Mouse (Mus musculus) c-Kit-positive CD71-positive TER-119-positive erythroid progenitor cells, embryonic 14.5 days (primary cell): ENCODE data around the gene Slc5a2.
A peak's percentile ranks its signal among the peaks of the same experiment; 100 is the strongest.

Experiments used
- DNase-seq: peaks from one replicate; pipeline ENCODE4 v3.0.0-alpha.2; 2013; ENCODE audit warnings: low spot score

Gene Slc5a2

GRCm38 (mm10) chr7:128251946-128252345 lies 13.5 kb upstream of the Slc5a2 start:
- no peak for DNase-seq

- no peak for DNase-seq
These were observed 12.8 kb upstream of the Slc5a2 start for GRCm38 (mm10) chr7:128252609-128253008.

GRCm38 (mm10) chr7:128254978-128255377 lies 10.5 kb upstream of the Slc5a2 start:
- DNase-seq, result no peak

GRCm38 (mm10) chr7:128255757-128256156 lies 9.7 kb upstream of the Slc5a2 start:
- no peak for DNase-seq

- DNase-seq, result no peak
These were observed 8.6 kb upstream of the Slc5a2 start for GRCm38 (mm10) chr7:128256783-128257334.

- no peak for DNase-seq
These were observed 599 bp downstream of the Slc5a2 start for GRCm38 (mm10) chr7:128266056-128266455.

- no peak for DNase-seq
These were observed 1.9 kb downstream of the Slc5a2 start for GRCm38 (mm10) chr7:128267391-128267790.

- no peak for DNase-seq
These were observed 2.4 kb downstream of the Slc5a2 start for GRCm38 (mm10) chr7:128267813-128268212.

GRCm38 (mm10) chr7:128270431-128270850 lies 5.0 kb downstream of the Slc5a2 start:
- DNase-seq, result peak; percentile 81

GRCm38 (mm10) chr7:128271496-128271895 lies 6.0 kb downstream of the Slc5a2 start:
- no peak for DNase-seq

- no peak for DNase-seq
These were observed 10.6 kb downstream of the Slc5a2 start for GRCm38 (mm10) chr7:128276051-128276450.

GRCm38 (mm10) chr7:128279750-128280149 lies 14.3 kb downstream of the Slc5a2 start:
- DNase-seq, result no peak

GRCm38 (mm10) chr7:128281765-128282164 lies 16.3 kb downstream of the Slc5a2 start:
- DNase-seq, result no peak

GRCm38 (mm10) chr7:128282532-128283244 lies 17.2 kb downstream of the Slc5a2 start:
- DNase-seq, result no peak

GRCm38 (mm10) chr7:128284047-128284446 lies 18.6 kb downstream of the Slc5a2 start:
- no peak for DNase-seq

- DNase-seq, result no peak
These were observed 19.6 kb downstream of the Slc5a2 start for GRCm38 (mm10) chr7:128285060-128285459.

- DNase-seq, result peak; percentile 89
These were observed 23.6 kb downstream of the Slc5a2 start for GRCm38 (mm10) chr7:128288923-128289544.

GRCm38 (mm10) chr7:128294785-128295184 lies 29.3 kb downstream of the Slc5a2 start:
- no peak for DNase-seq

- DNase-seq, result no peak
These were observed 31.1 kb downstream of the Slc5a2 start for GRCm38 (mm10) chr7:128296514-128296913.

- no peak for DNase-seq
These were observed 31.8 kb downstream of the Slc5a2 start for GRCm38 (mm10) chr7:128297291-128297616.

GRCm38 (mm10) chr7:128297617-128298480 lies 32.4 kb downstream of the Slc5a2 start, which contains the start of gene BC017158:
Gene BC017158, minus strand, starts transcription at chr7:128298170.
- DNase-seq, result peak; percentile 82
